Mouse (Mus musculus): ENCODE measurements at regions not wholly inside any gene's neighbourhood (a gene's known extent, or its start where the extent isn't known, plus 50 kb on each side); places are given as distances from the start of the nearest gene placed in this dataset.

GRCm38 (mm10) chr8:41742796-41743670 lies 326.2 kb upstream of the Frg1 start:
- TF ChIP-seq CTCF (conservative IDR thresholded peaks at IDR 0.05; ENCODE audit: insufficient read depth, insufficient read length, low read depth, low read length): no peak
- no peak for TF ChIP-seq POLR2A (IDR thresholded peaks at IDR 0.05; ENCODE audit: low read depth, low read length)

Measured in kidney, adult 2 months (tissue).